Mouse (Mus musculus) frontal cortex, postnatal 14 days (tissue): ENCODE measurements at regions not wholly inside any gene's neighbourhood (a gene's known extent, or its start where the extent isn't known, plus 50 kb on each side); places are given as distances from the start of the nearest gene placed in this dataset.
"Not testable (repeated sequence)": the region's sequence is repeated elsewhere in the genome, so short reads cannot be mapped to it uniquely, and the experiment has no call there.

Experiments
- DNase-seq, 2 experiments: peaks; one replicate each; pipeline ENCODE4 v3.0.0; 2022; ENCODE audit warnings: low spot score in 2 of 2

- not testable (repeated sequence) for DNase-seq
Observed at GRCm38 (mm10) chr5:3244067-3244466, 97.2 kb upstream of the Cdk6 start.

DNA sequence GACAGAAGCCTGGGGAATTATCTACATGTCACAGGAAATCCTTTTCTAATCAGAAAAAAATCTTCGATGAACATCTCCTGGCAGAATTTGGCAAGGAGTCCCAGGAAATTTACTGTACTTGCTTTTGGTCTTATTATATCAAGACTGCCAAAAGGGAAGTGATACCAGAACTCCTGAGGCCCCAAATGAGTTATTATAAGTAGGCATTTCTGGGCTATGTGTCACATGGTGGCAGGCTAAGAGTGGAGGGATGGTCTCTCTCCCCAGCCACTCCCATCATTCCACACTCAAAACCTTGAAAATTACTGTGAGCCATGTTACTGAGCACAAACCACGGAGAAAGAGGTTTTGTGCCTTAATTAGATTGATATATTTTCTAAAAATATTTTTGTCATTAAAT lies 94.0 kb upstream of the Cdk6 start:
- no peak for DNase-seq

GRCm38 (mm10) chr5:3250273-3250672 lies 91.0 kb upstream of the Cdk6 start:
- no peak for DNase-seq

DNA sequence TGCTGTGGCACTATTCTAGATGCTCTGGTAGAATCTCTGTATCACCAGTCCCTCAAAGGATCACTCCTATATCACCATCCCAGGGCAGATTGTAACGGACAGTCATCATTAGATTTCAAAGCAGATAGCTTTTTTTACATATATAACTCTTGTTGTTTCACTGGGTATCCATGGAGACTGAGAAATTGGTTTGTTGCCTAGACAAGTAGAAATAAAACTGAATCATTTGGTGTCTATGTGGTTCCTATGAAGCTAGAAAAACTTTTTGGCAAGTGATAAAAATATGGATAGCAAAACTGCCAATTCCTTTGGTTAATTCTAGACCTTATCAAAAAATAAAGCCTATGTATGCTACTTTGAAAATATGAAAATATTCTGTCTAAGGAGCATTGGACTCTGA lies 81.0 kb upstream of the Cdk6 start:
- no peak for DNase-seq

DNA sequence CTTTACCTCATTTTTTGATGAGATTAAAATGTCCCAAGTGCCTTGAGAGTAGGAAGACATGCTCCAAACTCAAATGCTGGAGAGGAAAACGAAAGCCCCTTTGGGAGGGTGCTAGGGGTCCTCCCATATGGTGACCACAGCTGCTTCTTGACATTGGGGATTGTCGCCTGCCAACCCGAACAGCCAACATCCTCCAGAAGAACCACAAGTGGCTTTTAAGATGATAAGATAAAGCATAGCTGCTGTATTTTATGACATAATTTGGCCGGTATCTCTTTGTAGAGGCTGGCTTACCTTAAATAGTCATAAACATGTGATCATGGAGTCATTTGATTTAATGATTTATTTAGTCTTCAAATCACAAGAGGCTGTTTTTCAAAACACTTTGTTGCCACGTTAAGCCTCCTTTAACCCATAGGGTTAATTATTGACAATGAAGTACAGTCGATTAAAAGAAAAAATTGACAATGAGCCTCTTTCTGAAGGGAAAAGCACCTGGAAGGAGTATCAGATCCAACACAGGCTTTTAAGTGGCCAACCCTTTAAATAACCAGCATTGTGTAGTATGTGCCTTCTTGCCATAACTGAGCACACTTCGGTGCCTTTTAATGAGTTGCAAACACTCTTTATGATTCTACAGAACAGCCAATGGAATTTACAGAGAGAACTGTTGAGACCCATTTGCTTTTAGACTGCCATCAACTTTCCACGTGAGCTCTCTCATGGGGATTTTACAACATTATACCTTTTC lies 76.1 kb upstream of the Cdk6 start:
- not testable (repeated sequence) for DNase-seq

- DNase-seq, result no peak
Observed at GRCm38 (mm10) chr5:3267021-3267420, 74.3 kb upstream of the Cdk6 start.

DNA sequence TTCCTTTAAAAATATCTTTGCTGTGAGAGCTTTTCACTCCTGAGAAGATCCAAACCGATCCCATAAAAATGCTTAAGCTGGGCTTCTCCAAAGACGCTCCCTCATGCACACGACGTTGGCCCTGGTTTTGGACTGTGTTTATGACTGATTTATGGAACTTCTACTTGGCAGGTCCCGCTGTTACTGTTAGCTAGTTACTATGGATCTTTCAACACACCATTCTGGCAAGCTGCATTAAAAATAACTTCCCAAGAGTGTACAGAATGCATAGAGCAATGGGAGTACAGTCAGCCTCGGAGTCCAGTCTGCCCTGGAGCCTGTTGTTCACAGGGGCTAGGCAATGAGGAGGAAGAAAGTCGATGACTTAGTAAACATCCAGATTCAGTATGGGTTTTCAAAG lies 71.5 kb upstream of the Cdk6 start:
- DNase-seq, result no peak

DNA sequence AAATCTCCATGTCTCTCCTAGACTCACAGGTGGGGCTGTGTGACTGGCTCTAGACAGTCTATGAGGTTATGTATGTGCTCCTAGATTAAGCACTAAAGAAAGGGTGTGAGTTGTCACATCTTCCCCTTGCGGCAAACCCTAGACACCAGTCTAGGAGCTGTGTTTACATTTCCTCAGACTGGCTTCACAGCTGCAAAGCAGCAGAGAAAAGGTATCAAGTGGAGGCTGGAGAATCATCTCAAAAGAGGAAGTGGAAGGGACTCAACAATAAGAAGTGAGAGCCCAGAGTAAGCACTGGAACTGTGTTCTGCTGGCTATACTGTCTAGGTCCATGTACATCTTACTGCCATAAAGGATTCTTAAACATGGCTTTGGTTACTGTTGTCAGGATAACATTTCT lies 68.1 kb upstream of the Cdk6 start:
- not testable (repeated sequence) for DNase-seq

DNA sequence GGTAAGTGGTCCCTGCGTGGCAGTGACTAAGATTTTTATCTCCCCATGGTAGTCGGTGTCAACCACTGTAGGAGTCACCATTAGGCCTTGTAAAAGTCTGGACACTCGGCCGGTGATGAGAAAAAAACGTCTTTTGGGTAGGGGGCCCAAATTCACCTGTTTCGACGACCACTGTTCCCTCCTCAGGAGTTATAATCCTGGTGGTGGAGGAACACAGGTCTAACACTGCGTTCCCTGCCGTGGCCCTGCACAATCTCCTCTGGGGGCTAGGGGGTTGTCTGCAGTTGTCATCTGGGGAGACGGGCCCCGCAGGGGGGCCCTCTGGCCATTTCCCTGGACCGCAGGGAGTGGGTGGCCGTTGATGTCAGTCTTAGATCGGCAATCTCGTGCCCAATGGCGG lies 64.0 kb upstream of the Cdk6 start:
- DNase-seq, result not testable (repeated sequence)

- DNase-seq, result not testable (repeated sequence)
Observed at GRCm38 (mm10) chr5:3278956-3279355, 62.3 kb upstream of the Cdk6 start.

GRCm38 (mm10) chr5:3281911-3282506 lies 59.3 kb upstream of the Cdk6 start:
- not testable (repeated sequence) for DNase-seq

GRCm38 (mm10) chr5:3283083-3283482 lies 58.2 kb upstream of the Cdk6 start:
- DNase-seq, result no peak

- not testable (repeated sequence) for DNase-seq
Observed at GRCm38 (mm10) chr5:3284335-3284734, 57.0 kb upstream of the Cdk6 start.

DNA sequence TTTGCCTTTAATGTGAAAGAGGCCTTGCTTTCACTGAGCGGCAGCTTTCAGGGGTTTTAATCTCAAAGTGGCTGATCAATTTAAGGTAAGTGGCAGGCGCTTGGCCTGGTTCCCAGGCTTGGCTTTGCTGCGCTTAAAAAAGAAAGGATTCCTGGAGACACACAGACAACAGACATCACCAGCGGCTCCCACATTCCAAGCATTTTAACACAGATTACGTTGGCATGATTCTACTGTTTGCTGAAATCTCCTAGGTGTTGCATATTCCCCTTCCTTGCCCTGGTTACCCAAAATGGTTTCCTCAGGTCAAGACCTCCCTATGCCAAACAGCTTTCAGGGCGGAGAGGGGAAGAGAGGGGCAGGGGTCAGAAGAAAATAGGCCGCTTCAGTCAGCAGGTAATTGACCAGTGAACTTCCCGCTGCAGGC lies 51.3 kb upstream of the Cdk6 start:
- DNase-seq, result peak in 1 of 2 experiments; percentile 10
